Mouse (Mus musculus) stomach, postnatal 0 days (tissue): ENCODE measurements around the gene Katna1. TPM values are rescaled to one million over a fixed set of nuclear protein-coding genes. Genes with fewer than 3 reads are reported as not detected.

Experiments used
- ATAC-seq: fragments of 200-750 bp; cut with Nextera tagmentation; 2 replicates; pipeline ENCODE4 v1.8.0; 2017; ENCODE audit not compliant: low FRiP score, low TSS enrichment
- DNase-seq: peaks from one replicate; pipeline ENCODE4 v3.0.0-alpha.2; 2016; ENCODE audit warnings: low spot score
- H3K27ac ChIP-seq: fragments of 300-500 bp; sonication (generic); replicated peaks from 2 replicates; pipeline ENCODE4 v1.5.1; 2014; ENCODE audit warnings: mild to moderate bottlenecking, control low read depth
- H3K27me3 ChIP-seq: fragments of 300-500 bp; sonication (generic); 2 replicates; pipeline ENCODE4 v1.6.1; 2014; ENCODE audit warnings: low read length; ENCODE audit not compliant: control insufficient read depth, insufficient read depth
- H3K36me3 ChIP-seq: fragments of 300-500 bp; sonication (generic); 2 replicates; pipeline ENCODE4 v1.6.1; 2014; ENCODE audit warnings: low read length, mixed read lengths; ENCODE audit not compliant: control insufficient read depth, insufficient read depth
- H3K4me1 ChIP-seq: fragments of 300-500 bp; sonication (generic); replicated peaks from 2 replicates; pipeline ENCODE4 v1.6.1; 2014; ENCODE audit warnings: antibody characterized with exemption; ENCODE audit not compliant: control insufficient read depth, insufficient read depth
- H3K4me2 ChIP-seq: fragments of 300-500 bp; sonication (generic); replicated peaks from 2 replicates; pipeline ENCODE4 v1.6.1; 2014; ENCODE audit warnings: low read depth, mild to moderate bottlenecking, control low read depth, moderate library complexity
- H3K4me3 ChIP-seq: fragments of 300-500 bp; sonication (generic); 2 replicates; pipeline ENCODE4 v1.5.1; 2014; ENCODE audit warnings: low read depth, low read length, control low read depth
- H3K9ac ChIP-seq: fragments of 300-500 bp; sonication (generic); 2 replicates; pipeline ENCODE4 v1.6.1; 2014; ENCODE audit warnings: mild to moderate bottlenecking, low read length, control low read depth, mixed read lengths
- H3K9me3 ChIP-seq: fragments of 300-500 bp; sonication (generic); 2 replicates; pipeline ENCODE4 v1.6.1; 2016; ENCODE audit warnings: low read length; ENCODE audit not compliant: control insufficient read depth
- CTCF ChIP-seq: IDR thresholded peaks from 2 replicates; pipeline ENCODE4 v1.5.1; 2016; ENCODE audit warnings: antibody characterized with exemption, low read depth, mild to moderate bottlenecking, moderate library complexity
- EP300 ChIP-seq: optimal IDR thresholded peaks from 2 replicates; pipeline ENCODE3; 2016; ENCODE audit warnings: antibody characterized with exemption
- WGBS: fragments of 180-500 bp; shearing (Covaris S2); extraction: QIAGEN DNeasy Blood & Tissue Kit; methylation state at CpG from one replicate; pipeline ENCODE4 v1.1.7; 2014; 5-methylcytosine and 5-hydroxymethylcytosine counted together
- polyA plus RNA-seq: library from polyadenylated mRNA; unstranded; fragments of >200 nt; fragmentation: Nextera tagmentation; extraction: Ambion mirVana; gene quantifications from 2 replicates; pipeline ENCODE4 v1.2.1, GENCODE M21; 2015

Katna1 gene
- polyA plus RNA-seq, 1 experiment from 2014 or later = 40.2 TPM

GRCm38 (mm10) chr10:7780238-7781176 is 54.7 kb downstream of the Katna1 start:
- H3K9ac ChIP-seq = peak overlapping the region; percentile 93
- peak; percentile 95 for DNase-seq
- no peaks in the 10 kb centered on the region for H3K9me3 ChIP-seq
- TF ChIP-seq EP300 (no peak), CTCF (0 out of 2 replicates have a peak, but pooled peaks have one; percentile 16)
- peak; percentile 95 for ATAC-seq
- H3K4me1 ChIP-seq = no peaks in the 10 kb centered on the region
- WGBS = under 1% methylated on average over 43 of the region's 77 CpGs
- peak overlapping the region; percentile 76 for H3K27ac ChIP-seq
- no peaks in the 10 kb centered on the region for H3K27me3 ChIP-seq
- no peaks in the 10 kb centered on the region; the same call in 1 of the 2 replicates for H3K36me3 ChIP-seq
- H3K4me2 ChIP-seq = peak overlapping the region; percentile 80
- peak overlapping the region; percentile 99 for H3K4me3 ChIP-seq

- DNase-seq = no peak
- Histone ChIP-seq H3K9ac (peak overlapping the region; percentile 52), H3K4me1 (no peaks in the 10 kb centered on the region), H3K4me2 (peak overlapping the region; percentile 80), H3K9me3 (no peaks in the 10 kb centered on the region), H3K27me3 (no peaks in the 10 kb centered on the region), H3K36me3 (no peaks in the 10 kb centered on the region; the same call in 1 of the 2 replicates), H3K27ac (no peak overlapping the region; the same call in 1 of the 2 replicates), H3K4me3 (peak overlapping the region; percentile 99)
- WGBS = 45% methylated on average over 3 of the region's 3 CpGs
- no peak for ATAC-seq
- TF ChIP-seq EP300 (no peak), CTCF (no peak)
Observed at GRCm38 (mm10) chr10:7781214-7781613, 55.4 kb downstream of the Katna1 start.

- WGBS = 25% methylated on average over 2 of the region's 2 CpGs
- H3K9me3 ChIP-seq = no peaks in the 10 kb centered on the region
- H3K27me3 ChIP-seq = no peaks in the 10 kb centered on the region
- no peak overlapping the region for H3K4me3 ChIP-seq
- no peak overlapping the region for H3K9ac ChIP-seq
- no peaks in the 10 kb centered on the region for H3K36me3 ChIP-seq
- no peaks in the 10 kb centered on the region for H3K4me1 ChIP-seq
- H3K4me2 ChIP-seq = no peak overlapping the region
- ATAC-seq = peak; percentile 49; the same call in 1 of the 2 replicates
- H3K27ac ChIP-seq = no peak overlapping the region
- no peak for DNase-seq
- TF ChIP-seq EP300 (no peak), CTCF (no peak)
Observed at GRCm38 (mm10) chr10:7787319-7787718, 61.5 kb downstream of the Katna1 start.

- peaks cover 4% of the 10 kb centered on the region for H3K4me1 ChIP-seq
- DNase-seq (no peak), ATAC-seq (peak; percentile 19)
- no peak for TF ChIP-seq EP300
- no peak for TF ChIP-seq CTCF
- no peaks in the 10 kb centered on the region for H3K27me3 ChIP-seq
- H3K36me3 ChIP-seq = no peaks in the 10 kb centered on the region; the same call in 1 of the 2 replicates
- peak overlapping the region; percentile 85 for H3K27ac ChIP-seq
- peak overlapping the region; percentile 47 for H3K4me2 ChIP-seq
- H3K9ac ChIP-seq = peak overlapping the region; percentile 92
- 1% methylated on average over 10 of the region's 10 CpGs for WGBS
- peak overlapping the region; percentile 90 for H3K4me3 ChIP-seq
- no peaks in the 10 kb centered on the region for H3K9me3 ChIP-seq
Observed at GRCm38 (mm10) chr10:7792254-7792750, 66.5 kb downstream of the Katna1 start.

- DNase-seq (peak; percentile 90), ATAC-seq (peak; percentile 95)
- Histone ChIP-seq H3K27me3 (no peaks in the 10 kb centered on the region), H3K27ac (peak within 1 kb of the TSS; percentile 85), H3K4me1 (peaks cover 4% of the 10 kb centered on the region), H3K9me3 (no peaks in the 10 kb centered on the region), H3K4me2 (peak within 1 kb of the TSS; percentile 72), H3K9ac (peak within 1 kb of the TSS; percentile 92), H3K4me3 (peak within 1 kb of the TSS; percentile 90), H3K36me3 (peaks cover 4% of the 10 kb centered on the region)
- TF ChIP-seq EP300 = no peak
- TF ChIP-seq CTCF = no peak
- WGBS = under 1% methylated on average over 52 of the region's 52 CpGs
Observed at GRCm38 (mm10) chr10:7792751-7793385, 67.1 kb downstream of the Katna1 start, which contains the start of the genes Ginm1 and Ppil4. TSS of gene Ginm1 (minus strand) at chr10:7792824. TSS of gene Ppil4 (plus strand) at chr10:7792891.
